Mouse (Mus musculus): ENCODE data around the gene Serpini1. TPM values are rescaled to one million over a fixed set of nuclear protein-coding genes. Genes with fewer than 3 reads are reported as not detected.

The Serpini1 gene
- total RNA-seq (2023; ENCODE audit: inconsistent age), result 14.7 to 20.4 TPM (median 16.2 TPM) in 4 replicates

GRCm38 (mm10) chr3:75557292-75557691 lies at the start of gene Serpini1:
Gene Serpini1, plus strand, starts transcription at chr3:75557547.

GRCm38 (mm10) chr3:75556695-75557291 lies 554 bp upstream of the Serpini1 start, which contains the start of gene Pdcd10:
Gene Pdcd10, minus strand, starts transcription at chr3:75556856.

Other genes starting within 250 kb of the Serpini1 start
- 0.66 to 1.3 TPM (median 0.71 TPM) in 3 of 4 replicates, not detected in the other for gene Wdr49, start 75.4 kb upstream of the Serpini1 start, total RNA-seq (2023; ENCODE audit: inconsistent age)
- 94.4 to 101 TPM (median 96.4 TPM) in 4 replicates for gene Pdcd10, start 691 bp upstream of the Serpini1 start, total RNA-seq (2023; ENCODE audit: inconsistent age)
- not detected in 4 replicates for gene Gm29133, start 190.7 kb downstream of the Serpini1 start, total RNA-seq (2023; ENCODE audit: inconsistent age)